Mouse (Mus musculus) fat pad, adult 2 months (tissue): ENCODE measurements around the gene Phactr4.
"Not testable (repeated sequence)": the region's sequence is repeated elsewhere in the genome, so short reads cannot be mapped to it uniquely, and the experiment has no call there.

Experiments used
- DNase-seq: peaks from one replicate; pipeline ENCODE4 v3.0.0-alpha.2; 2011; ENCODE audit warnings: low read depth, low spot score; ENCODE audit errors: extremely low read depth

Gene Phactr4

DNA sequence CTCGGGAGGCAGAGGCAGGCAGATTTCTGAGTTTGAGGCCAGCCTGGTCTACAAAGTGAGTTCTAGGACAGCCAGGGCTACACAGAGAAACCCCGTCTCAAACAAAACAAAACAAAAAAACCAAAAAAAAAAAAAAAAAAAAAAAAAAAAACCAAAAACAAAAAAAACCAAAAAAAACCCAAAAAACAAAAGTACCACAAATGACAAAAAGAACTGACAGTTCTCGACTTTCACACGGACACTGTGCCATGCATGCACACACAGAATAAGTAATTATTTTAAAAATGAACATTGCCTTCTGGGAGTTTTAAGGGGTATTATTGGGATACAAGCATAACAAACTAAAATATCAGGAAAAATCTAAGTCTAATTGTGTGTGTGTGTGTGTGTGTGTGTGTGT is 9.0 kb downstream of the Phactr4 start:
- DNase-seq: not testable (repeated sequence)

DNA sequence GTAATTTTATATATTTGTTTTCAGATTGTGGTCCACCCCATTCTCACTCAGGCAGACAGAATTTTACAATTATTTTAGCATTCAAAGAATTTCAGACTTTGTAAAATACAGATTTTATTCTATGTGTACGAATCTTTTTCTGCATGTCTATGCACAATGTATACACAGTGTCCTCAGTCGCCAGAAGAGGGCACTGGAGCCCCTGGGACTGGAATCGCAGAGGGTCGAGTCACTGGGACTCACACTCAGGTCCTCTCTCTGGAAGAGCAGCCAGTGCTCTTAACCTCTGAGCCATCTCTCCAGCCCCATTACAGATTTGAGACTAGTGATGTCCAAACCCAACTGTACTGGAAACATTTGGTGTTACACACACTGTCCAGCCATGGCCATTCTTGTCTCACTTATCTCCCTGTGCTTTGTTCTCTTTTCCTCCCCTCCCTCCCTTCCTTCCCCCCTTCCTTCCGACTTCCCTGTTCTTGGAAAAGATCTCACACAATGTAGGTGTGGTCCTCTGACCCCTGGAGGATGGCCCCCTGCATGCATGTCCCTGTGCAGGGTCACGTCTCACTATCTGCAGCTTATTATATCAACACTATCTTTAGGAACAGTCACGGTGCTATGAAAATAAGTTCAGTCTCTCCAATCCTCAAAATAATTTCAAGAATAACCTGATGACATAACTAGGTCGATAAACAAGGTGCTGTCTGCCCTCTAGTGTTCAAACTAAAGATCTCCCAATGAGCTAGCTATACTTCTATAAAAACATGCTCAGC is 10.8 kb downstream of the Phactr4 start:
- no peak for DNase-seq

DNA sequence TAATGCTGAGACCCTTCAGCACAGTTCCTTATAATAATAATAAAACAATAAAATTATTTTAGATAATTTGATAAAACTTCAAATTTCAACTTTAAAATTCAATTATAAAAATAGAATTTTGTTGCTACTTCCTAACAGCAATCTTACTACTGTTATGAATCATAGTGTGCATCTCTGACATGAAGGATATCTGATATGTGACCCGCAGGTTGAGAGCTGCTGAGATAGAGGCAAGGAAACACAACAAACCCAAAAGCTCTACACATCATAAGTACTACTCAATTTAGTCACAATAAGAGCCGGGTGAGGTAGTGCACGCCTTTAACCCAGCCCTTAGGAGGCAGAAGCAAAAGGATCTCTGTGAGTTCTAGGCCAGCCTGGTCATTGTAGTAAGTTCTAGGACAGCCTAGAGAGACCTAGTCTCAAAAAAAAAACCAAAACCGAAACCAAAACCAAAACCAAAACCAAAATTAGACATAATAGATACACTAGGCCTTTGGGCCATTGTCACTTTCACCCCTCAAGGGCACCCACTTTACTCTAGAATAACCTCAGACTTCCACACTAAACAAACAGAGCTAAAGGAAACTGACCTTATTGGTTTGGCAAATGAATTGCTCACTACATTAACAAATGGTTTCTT is 12.6 kb downstream of the Phactr4 start:
- DNase-seq: no peak

DNA sequence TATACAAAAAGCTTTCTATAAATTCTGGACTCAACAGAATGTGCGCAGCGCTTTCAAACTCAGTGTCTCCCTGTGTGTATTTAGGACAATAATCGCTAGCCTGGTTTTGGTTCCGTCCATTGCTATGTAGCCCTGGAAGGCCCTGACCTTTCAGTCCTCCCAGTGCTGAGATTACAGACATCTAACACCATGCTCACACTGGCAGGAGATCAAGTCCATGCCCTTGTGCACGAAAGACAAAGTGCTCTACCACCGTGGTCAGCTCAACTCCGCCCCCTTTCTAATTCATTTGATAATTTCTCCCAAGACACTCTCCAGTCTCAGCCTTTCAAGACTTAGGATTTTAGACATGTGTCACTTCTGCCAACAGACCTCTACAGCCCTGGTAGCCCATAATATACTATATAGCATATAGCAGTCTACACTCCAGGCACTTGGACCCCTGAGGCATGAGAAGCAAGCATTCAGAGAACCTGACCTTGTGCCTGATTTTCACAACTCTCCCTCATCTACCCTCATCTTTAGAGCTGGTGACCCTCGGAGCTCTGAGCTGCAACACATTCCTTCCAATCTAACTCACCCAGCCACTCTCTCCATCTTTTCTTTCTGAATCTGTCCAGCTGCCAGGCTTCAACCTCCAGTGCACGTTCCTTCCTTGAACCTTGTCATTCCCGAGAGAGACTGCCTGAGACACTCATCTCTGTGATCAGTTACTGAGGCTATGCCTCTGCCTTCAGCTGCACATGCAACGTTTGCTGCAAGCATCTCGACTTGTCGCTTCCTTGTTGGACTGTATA is 15.7 kb downstream of the Phactr4 start:
- DNase-seq: no peak

DNA sequence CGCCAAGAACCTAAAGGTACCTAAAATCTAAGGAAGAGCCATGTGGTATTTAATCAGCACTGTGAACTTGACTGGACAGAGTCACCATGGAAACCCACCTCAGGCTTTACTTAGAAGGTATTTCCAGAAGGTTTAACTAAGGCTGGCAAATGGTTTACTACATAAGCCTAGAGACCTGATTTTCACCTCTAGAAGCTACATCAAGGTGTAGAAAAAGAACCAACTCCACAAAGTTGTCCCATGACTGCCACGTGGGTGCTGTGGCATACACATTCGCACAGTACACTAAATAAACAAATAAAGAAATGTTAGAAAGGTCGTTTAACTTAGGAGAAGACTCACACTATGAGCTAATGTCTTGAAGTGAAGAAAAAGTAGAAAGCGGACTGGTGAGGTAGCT is 17.7 kb downstream of the Phactr4 start:
- no peak for DNase-seq

DNA sequence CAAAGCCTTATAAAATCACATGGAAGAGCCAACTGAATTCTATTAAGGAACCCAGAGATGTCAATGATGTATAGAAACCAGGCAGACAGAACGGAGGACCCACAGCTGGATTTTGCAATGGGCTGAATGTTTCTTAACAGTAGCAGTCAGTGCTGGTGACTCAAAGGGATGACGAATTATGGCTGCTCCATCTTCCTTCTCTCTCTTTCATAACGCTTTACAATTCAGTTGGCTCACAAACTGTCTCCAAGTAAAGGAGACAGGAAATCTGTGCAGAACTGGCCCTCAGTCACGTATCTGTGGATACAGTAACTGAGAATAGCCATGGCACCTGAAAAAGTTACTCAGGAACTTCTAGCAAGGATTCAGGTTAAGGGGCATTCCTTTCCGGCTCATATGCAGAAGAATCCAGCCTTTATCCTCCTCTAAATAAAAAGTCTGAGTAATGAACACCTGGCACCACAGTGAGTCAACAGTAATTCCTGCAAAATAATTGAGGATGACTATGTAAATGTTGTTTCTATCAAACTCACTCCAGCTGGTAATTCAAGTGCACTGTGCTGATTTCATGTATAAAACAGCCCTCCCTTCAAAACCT is 19.1 kb downstream of the Phactr4 start:
- no peak for DNase-seq

DNA sequence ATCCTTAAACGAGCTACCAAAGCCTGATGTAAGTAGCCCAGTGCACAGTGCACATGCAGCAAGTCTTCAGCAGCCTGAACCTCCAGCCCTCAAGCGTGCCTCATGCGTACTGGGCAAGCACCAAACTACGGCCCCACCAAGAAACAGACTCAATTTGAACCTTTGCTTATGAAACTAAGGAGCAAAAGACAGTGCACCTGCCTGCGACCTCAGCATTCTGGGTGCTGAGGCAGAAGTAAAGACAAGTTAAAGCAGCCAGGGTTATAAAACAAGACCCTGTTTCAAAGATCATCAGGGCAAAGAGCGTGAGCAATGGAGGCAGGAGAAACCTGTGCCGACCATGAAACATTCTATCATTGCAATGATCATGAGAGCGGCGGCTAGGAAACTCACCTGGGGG is 21.3 kb downstream of the Phactr4 start:
- DNase-seq: no peak

DNA sequence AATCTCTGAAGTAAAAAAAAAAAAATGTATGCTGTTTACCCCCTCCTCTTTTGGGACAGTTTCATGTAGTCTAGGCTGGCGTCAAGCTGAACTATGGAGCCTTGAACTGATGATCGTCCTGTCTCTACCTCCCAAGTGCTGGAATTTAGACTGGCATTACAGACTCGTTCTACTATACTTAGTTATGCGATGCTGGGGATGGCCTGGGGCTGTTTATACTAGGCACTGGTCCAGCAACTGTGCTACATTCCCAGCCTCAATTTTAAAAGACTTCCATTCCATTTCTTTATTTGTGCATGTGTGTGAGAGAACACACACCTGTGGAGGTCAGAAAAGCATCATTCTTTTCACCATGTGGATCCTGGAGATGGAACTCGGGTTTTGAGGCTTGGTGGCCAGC is 23.4 kb downstream of the Phactr4 start:
- DNase-seq: no peak

DNA sequence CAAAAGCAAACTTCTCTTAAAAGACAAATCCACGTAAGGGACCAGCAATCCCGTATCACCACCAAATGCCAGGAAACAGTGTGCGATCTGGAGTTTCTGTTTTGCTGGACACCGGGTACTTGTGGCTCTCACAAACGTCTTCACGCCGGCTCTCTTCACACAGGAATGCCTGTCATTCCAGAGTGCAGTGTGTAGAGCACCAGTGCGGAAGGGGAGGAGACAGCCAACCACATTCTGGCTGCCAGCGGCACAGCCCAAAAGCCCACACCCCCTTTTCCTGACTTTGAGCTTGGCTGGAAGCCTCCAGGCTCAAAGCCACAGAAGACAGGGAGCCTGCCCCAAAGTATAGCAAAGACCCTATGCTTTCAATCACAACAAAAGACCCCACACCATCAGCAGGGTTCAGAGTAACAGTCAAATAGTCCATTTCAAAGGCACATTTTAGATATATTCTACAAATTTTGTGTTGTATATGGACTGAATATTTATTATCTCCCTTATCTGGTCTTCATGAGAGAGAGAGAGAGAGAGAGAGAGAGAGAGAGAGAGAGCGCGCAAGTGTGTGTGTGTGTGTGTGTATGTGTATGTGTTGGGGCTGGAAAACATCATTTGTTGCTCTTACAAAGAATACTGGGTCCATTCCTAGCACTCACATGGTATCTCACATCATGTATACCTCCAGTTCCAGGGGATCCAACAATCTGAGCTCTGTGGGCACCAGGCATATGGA is 24.1 kb downstream of the Phactr4 start:
- DNase-seq: no peak

DNA sequence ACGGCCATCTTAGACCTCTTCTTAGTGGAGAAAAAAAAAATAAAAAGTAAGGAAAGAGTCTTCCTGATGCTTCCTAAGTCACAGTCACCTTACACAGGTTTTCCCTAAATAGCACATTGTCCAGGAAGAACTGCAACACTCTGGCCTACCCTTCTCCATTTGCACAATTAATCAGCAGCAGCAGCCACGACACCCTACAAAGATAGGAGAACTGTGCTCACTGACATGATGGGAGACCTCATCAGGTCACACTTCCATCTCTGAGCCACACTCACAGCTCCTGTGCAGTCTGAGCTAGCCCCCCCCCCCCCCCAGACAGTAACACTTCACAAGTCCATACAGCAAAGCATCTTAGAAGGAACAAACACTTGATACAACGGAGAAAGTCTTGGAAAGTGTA is 25.2 kb downstream of the Phactr4 start:
- DNase-seq: no peak

DNA sequence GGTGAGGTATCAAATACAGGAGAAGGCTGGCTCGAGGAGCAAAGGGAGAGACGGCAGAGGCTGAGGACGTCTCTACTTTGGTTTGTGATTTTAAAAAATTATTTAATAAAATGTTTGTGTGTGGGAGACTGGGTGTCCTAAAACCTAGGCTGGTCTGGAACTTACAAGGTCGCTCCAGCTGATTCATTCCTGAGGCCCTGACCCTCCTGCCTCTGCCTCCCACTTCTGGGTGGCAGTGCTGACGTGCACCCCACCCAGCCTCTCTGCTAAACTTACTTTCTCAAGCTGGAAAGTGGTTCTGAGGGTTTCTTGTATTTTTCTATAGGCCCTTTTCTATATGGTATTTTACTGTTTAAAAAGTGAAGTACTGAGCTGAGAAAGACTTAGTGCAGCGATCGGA is 26.0 kb downstream of the Phactr4 start:
- no peak for DNase-seq

DNA sequence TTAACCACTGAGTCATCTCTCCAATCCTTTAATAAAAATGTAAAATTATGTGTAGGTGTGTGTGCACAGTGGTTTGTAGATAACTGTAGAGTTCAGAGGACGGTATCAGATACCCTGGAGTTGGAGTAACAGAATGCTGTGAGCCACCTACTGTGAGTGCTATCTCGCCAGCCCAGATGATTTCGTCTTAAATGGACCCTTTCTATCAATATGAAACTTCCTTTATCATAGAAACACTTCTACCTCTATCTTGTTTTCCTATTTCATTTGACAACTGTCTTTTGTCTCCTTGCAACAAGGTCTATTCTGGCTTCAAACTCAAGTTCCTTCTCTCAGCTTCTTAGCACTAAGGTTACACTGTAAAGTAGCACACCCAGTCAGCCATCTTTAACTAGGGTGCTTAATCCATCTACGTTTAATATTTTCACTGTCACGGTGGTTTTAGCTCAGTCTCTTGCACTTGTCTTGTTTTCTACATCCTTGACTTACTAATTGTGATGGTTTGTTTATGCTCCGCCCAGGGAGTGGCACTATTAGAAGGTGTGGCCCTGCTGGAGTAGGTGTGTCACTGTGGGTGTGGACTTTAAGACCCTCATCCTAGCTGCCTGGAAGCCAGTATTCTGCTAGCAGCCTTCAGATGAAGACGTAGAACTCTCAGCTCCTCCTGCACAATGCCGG is 31.1 kb downstream of the Phactr4 start:
- DNase-seq: no peak

DNA sequence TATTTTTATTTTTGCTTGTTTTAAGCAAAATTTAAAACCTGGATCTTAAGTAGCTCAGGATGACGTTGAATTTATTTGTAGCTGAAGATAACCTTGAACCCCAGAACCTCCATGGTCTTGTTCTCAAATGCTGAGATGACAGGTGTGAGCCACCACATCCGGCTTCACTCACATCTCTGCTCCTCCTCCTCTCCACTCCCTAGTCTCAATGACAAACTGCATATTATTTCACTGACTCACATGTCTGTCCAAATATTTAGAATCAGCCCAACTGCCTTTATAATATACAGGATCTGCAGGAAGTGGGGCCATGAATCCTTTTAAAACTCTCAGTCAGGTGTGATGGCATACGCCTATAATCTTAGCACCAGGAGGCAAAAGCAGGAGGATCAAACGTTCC is 33.0 kb downstream of the Phactr4 start:
- no peak for DNase-seq

DNA sequence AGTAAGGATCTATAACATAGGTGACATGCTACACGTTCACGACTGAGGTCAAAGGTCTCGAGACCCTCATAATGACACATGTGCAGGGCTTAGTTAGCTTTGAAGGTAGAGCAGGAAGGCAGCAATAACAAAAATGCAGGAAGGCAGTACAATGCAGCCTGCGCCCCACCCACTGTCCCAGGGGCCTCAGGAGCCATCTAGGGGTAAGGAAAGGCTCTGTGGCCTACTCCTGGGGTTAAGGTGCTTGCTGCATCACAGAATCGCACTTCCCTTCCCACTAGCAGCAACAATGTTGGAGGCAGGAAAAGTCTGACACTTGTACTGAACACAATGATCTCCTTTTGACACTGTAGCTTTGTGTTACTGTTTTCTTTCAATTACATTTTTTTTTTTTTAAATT is 34.7 kb downstream of the Phactr4 start:
- DNase-seq: no peak

DNA sequence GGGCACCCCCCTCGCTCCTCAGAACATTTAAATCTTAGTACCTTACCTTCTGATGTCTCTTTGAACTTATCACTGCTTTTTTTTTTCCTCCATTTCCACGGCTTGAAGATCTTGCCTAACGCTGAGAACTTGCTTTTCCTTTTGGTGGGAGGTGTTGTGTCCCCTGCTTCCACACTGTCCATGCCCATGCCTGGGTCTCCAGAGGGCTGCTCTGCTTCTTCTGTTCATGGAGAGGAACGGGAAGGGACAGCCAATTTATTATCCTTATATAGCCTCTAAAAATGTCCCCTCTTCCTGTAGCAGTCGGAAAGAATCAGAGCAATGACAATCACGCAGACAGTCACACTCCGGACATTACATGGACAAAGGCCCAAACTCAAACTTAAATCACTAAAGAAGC is 35.4 kb downstream of the Phactr4 start:
- DNase-seq: no peak

DNA sequence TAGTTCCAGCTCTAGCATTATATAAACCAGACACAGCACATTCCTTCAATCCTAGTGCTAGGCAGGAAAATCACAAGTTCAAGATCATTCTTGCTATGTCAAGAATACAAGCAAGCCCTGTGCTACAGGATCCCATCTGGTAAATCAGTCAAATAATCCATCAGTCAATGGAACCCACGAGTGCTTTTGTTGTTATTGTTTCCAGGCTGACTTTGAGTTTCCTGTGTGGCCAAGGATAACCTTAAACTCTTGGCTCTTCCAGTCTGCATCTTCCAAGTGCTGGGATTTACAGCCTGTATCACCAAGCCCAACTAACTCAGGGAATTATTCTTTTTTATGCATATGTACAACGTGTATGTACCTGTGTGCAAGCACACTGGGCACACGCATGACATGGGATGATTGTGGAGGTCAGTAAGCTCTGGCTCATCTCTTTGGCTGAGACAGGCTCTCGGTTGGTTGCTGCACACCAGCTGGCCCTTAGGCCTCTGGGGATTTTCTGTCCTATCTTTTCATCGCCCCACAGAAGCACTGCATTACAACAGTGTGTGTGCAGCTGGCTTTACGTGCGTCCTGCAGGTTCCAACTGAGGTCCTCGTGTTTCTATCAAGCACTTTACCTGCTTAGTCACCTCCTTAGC is 36.4 kb downstream of the Phactr4 start:
- DNase-seq: no peak

DNA sequence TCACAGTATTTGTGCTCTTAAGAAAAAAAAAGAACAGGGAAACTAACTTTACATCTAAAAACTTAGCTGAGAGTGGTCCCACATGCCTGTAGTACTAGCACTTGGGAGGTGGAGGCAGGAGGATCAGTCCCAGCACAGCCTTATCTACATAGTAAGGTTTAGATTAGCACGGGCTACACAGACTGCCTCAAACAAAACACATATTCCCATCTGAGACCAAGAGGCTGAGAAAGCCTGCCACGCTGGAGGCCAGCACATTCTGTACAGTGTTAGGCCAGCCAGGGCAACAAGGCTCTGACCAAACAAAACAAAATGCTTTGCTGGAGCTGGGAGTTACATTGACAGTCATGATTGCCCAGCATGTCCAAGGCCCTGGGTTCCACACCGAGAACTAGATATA is 38.8 kb downstream of the Phactr4 start:
- no peak for DNase-seq

DNA sequence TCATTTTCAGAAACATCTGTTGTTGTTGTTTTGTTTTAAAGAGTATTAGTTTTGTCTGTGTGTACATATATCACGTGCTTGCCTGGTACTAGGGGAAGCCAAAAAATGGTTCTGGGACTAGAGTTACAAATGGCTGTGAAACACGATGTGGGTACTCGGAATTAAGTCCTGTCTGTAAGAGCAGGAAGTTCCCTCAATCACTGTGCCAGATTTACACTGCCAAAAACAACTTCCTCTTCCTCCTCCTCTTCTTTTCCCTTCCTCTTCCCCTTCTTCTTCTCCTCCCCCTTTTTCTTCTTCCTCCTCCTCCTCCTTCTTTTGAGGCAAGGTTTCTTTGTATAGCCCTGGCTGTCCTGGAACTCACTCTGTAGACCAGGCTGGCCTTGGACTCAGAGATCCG is 40.0 kb downstream of the Phactr4 start:
- no peak for DNase-seq

DNA sequence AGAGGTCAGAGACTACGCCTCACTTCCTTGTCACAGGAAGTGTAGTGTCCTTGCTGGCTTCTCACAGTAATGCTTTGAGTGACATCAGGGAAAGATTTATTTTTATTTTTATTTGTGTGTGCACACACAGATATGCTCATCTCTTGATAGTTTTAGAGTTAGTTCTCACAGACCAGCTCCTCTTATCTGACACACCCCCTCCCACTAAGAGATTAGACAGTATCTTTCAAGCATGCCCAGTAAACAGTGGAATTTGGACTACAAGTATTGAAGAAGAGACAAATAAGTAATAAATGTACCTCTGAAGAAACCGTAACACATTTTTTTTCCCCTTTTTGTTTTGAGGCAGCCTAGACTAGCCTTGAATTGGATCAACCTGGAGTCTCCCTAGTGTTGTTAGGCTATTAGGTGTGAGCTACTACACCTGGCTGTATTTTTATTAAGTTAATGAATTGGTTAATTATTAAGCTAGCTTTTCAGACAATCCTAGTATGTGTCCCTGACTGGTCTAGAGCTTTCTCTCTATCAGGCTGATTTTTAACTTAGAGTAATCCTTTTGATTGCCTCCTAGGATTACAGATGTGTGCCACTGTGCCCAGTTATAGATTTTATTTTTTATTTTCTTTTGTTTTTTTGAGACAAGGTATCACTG is 41.2 kb downstream of the Phactr4 start:
- DNase-seq: no peak
